Mouse (Mus musculus) heart, adult 11 months (tissue): ENCODE measurements around the gene Tmem163.
A peak's percentile ranks its signal among the peaks of the same experiment; 100 is the strongest.

Experiments used
- DNase-seq: peaks from one replicate; pipeline ENCODE4 v3.0.0; 2022

Tmem163 gene

DNA sequence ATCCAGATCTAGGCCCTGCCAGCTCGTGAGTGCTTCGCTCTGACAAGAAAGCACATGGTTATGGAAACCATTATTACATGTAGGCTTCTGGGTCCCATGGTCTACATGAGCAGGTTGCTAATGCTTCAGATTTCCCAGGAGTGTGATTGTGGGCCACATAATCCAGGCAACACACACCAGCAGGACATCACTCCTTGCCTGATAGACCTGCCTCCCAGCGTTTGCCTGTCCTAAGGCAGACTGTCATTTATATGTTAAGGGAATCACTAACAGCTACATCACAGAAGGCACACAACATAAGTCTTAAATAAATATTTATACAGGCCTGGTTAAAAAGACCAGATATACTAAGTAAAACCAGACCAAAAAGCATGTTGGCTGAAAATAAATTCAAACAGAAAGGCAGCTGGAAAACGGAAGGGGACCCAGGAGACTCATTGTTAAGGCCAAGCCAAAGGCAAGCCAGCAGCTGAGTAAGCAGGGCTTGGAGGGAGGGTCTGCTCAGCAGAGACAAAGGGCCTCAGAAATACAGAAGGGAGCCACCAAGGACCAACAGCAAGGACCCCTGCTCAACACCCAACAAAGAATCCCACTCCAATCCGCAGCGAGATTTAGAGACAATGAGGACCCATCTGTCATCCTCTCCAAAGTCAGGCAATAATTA, 123.4 kb downstream of the Tmem163 start:
- peak; percentile 61 for DNase-seq

DNA sequence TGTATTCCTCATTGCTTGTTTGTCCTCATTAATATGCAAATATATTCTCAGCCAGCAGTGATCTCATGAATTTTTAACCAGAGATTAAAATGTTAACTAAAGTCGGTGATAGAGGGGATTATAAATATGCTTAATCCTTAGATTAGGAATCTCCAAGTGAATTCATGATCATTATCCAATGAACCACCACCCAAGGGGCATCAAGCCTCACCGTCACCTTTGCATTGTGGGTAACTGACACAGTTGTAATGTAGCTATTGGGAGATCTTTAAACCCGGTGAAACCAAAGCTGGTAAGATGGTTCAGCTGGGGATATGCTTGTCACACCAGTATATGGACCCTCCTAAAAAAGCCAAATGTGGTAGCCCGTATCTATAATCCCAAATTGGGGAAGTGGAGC, 131.3 kb downstream of the Tmem163 start:
- peak; percentile 11 for DNase-seq

DNA sequence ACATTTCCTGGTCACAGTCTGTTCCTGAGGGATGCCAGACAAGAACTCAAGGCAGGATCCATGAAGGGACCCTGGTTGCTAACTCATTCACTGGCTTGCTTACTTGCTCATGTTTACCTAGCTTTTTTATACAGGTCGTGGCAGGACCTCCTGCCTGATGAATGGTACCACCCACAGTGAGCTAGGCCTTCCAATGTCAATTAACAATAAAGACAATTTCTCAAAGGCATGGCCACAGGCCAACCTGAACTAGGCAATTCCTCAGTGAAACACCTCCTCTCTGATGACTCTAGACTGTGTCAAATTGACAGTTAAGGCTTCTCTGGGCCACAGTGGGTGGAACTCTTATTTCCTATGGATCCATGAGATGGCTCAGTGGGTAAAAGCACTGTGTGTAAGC, 136.6 kb downstream of the Tmem163 start:
- DNase-seq, result no peak

DNA sequence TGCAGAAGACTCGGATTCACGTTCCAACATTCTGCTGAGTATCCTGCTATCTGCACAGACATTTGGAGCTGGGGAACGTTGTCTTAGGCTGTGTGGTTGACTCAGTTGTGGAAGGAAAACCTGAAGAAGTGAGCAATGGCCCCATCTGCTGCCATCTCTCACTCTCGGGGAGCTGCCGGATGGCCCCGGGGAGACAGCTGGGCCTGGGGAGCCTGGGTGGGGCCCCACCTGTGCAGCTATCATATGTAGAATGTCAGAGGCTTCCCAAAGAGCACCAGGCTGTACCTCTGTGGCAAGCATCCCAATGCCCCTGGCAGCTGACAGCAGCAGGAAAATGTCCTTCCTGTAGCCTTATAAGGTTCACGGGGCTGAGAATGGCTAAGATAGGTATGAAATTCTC, 137.4 kb downstream of the Tmem163 start:
- no peak for DNase-seq

DNA sequence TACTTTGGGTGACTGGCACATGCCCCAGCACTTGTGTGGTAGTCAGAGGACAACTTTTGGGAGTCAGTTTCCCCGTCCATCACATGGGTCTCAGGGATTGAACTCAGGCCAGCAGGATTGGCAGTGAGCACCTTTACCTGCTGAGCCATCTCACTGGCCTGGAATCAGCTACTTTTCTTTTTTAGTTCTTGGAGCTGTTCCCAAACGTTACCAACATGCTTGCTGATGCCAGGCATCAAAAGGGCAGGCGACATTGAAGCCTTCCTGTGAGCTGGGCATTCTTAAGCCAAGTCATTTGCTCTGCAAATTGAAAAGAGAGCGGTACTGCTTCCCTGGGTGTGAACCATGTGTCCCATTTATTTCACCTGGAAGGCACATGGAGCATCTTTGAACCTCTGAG, 137.8 kb downstream of the Tmem163 start:
- DNase-seq, result no peak

DNA sequence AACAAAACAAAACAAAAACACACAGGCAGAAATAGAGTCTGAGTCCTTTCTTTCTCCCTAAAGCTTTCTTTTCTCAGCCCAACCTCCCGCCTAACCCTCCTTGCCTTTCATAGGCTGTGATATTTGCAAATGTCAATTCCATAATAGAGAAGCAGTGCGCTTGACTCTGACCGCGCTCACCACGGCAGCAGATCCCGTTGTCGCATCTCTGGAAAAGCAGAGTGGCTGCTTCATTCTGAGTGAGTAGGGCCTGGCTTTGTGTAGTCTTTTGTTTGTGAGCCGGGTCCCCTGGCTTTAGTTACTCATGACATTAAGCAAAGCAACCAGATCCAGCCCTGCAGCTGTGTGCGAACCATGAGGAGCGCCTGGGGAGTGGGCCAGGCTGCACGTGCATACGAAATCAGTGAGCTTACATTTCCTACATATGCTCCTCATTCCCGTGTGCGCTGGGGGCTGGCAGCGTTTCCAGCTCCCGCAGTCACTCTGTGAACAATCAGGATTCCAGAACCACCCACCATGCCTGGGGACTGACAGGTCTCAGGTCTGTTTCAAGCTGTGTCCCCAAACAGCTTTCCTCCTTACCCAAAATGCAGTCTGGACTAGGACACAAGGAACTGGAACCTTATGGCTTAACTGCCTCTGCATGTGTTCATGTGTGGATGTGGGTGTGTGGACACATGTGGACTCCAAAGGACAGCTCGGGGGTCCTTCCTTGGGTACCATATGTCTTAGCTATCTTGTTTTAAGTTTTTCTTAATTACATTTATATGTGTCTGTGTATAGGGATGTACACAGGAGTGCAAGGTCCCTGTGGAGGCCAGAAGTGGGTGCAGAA, 141.9 kb downstream of the Tmem163 start:
- no peak for DNase-seq

DNA sequence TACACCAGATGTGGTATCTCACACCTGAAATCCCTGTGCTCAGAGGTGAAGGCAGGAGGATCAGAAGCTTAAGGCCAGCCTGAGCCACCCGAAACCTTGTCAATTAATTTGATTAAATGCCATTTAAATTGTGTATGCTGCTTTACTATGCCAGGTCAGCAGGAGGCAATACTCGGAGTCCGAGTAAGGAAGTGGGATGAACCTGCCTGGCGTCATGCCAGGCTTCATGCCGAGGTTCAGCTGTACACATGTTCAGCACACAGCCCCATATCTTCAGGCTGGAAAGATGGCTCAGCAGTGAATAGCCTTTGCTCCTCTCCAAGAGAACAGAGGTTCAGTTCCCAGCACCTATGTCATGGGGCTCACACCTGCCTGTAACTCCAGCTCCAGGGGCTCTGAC, 142.9 kb downstream of the Tmem163 start:
- DNase-seq, result no peak

DNA sequence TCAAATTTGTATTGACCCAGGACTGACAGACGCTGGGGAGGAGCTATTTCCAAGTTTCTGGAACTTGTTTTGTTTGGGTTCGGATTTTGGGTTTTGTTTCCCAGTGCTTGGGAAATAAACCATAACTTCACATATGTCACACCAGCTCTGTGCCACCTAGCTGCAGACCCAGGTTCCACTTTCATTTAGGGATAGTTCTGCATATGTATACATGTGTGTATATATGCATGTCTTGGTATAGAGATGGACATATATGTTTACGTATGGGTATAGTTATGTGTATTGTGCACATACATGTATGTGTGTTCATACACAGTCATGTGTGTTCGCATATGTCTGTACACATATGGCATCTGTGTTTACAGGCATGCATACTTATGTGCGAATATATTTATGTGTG, 147.6 kb downstream of the Tmem163 start:
- no peak for DNase-seq

DNA sequence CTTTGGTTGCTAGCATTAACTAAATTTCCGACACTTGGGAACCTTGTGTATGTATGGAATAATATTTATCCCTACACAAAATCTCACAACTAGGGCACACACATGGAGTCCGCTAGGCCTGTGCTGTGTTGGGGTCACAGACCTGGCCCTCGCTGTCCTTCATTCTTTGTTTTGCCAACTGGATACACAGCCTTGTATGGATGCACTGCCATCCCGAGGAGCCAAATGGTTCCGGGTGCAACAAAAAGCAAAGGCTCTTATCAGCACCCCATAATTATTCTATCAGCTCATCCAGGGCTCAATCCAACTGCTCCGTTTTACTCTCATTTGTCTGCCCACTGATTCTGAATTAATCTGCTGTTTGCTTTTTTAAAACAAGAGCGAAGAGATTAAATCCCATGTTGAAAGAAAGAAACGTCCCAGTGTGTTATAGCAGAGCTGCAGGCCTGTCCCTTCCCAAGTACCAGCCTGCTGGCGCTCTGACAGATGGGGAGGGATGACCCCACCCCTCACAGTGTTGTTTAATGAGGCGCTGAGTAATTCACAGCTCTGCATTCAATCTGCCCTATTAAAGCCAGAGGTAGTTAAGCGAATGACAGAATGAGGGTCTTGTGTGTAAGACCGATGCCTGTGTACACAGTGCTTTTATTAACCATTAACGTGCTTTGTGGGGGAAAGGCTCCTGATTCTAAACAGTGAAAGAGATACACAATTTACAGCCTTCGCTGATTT, 148.3 kb downstream of the Tmem163 start:
- no peak for DNase-seq

DNA sequence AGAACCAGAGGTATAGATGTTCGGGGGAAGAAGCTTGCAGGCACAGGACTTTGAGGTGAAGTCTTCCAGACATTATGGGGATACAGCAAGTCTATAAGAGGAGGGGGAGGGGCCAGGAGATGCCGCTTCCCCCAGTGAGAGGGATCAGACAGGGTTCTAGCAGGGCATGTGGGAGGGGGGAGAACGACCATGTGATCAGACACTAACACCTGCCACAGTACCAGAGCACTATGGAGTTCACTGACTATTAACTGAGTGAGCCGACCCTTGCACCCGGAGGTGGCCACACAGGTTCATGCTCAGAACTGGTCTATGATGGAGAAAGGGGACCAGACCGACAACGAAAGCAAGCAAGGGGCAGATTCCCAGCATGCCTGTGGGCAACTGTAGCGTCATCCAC, 156.0 kb downstream of the Tmem163 start:
- no peak for DNase-seq

DNA sequence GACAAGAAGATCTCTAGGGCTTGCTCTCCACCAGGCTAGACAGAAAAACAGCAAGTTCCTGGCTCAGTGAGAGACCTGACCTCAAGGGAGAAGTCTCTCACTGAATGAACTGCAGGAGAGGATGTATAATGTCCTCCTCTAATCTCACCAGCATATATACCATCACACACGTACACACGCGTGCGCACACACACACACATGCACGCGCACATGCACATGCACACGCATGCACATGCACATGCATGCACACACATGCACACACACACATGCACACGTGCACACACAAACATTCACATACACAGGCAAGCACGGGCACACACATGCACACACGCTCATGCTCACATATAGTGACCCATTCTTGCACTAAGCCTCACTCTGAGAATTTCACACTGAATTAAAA, 164.5 kb downstream of the Tmem163 start:
- peak; percentile 61 for DNase-seq

DNA sequence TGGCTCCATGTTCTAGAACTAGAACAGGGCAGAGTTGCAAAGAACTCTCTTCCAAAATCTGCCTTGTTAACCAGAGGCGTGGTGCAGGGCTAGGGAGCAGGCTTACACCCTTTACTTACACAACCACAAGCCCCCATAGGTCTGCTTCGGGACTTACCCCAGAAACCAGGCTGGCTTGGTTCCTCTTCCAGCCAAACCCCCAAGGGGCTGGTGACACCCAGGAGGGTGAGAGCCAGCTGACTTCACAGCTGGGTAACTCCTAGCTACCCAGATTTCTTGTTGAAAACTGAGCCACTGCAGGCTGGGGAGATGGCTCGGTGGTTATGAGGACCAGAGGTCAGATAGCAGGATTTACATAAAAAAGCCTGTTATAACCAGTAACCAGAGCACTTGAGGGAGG, 164.9 kb downstream of the Tmem163 start:
- DNase-seq, result peak; percentile 86

DNA sequence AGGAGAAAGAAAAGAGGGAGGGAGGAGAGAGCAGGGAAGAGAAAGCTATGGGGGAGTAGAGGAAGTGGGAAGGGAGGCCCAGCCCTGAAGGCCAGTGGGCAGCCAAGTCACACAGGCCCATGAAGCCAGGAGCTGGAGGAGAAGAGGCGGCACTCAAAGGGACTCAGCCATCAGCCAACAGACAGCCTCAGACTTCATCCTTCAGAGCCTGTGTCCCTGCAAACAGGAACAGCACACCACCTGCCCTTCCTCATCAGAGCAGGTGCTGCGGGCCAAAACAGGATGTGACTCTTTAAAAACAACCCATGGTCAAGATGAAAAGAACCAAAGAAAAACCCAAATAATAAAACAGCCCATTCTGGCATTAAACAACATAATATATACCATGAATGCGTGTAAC, 165.7 kb downstream of the Tmem163 start:
- DNase-seq, result peak; percentile 63

DNA sequence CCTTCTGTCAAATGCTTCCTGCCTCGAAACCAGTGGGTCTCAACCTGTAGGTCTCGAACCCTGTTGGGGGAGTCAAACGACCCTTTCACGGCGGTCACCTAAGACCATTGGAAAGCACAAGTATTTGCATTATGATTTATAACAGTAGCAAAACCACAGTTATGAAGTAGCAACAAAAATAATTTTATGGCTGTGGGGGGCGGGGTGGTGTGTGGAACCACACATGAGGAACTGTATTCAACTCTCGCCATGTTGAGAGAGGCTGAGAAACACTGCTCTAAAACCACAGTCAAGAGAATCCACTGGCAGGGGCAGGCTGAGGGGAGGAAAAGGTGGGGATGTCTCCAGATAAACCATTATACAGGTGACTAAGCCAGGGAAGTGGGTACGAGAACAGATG, 166.2 kb downstream of the Tmem163 start:
- peak; percentile 53 for DNase-seq

DNA sequence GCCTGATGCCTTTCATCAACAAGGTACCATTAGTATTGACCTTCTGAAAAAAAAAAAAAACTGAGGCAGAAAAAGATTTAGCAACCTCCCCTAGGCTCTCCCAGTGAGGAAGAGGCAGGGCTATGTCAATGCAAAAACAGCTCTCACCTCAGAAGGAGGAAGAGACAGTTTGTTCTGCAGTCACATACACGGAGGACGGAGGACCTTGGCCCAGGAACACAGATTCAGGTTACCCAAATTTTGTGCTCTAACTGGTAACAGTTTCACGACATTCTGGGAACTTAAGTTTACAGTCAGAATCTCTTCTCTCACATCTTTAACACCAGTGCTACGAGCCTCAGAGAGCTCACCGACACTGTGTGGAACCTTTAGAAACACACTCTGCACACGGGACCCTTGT, 166.6 kb downstream of the Tmem163 start:
- no peak for DNase-seq

DNA sequence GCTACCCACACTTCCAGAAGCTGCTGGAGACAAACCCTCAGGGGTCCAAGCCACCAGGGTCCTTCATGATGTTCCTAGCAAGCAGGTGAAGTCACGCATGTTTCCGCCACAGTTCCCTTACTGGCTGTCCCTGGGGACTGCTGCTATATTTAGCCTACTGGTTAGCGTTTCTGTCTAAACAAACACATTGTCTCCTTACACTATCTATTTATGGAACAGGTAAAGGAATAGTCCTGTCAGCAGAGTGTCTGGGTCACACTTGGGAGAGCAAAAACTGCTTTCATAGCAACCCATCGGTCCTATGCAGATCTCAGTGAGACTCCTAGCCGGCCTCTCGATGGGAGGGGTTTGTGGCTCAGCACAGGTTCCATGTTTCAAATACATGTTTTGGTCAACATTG, 168.0 kb downstream of the Tmem163 start:
- DNase-seq, result peak; percentile 83

DNA sequence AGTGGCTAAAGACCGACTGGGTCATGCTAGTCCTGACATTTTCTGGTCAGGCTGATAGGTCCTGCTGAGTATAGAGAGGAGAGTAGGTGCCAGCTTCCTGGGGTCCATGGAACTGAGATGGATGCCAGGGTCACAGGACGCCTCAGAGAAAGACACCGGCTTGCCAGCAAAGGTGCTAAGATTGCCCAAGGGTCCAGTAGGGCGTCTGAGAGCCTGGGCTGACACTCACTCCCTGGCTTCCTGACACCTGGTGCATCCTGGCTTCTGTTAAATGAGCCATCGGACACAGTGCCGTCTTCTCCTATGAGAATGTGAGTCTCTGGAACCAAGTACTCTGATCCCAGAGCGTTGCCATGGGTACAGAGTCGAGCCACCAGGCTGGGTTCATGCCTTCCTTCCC, 170.4 kb downstream of the Tmem163 start:
- peak; percentile 66 for DNase-seq

DNA sequence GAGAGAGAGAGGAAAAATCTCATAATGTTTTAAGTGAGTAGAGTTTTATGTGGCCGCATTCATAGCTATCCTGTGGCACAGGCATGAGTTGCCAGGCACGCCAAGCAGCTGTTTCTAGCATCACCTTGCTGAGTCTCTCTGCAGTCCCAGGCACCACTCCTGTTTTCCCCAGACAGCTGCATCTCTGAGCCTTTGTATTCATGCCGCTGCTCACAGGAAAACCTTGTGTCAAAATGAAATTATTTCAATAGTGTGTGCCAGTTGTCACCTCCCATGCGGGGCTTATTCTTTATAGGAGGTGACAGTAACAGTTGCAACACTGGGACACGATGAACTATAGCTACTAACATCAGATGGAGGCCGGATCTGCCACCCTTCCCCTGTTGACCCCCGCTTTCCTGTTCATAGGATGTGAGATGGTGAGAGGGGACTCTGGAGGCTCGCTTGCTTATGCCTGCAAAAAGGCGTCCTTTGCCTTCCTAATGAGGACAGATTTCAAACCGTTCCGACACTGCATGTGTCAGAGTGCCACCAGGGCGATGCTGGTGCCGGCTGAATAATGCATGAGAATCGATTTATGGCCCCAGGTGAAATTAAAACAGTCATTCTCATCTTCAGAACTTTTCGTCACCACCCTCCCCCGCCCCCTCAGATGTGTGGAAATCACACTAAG, 171.1 kb downstream of the Tmem163 start:
- DNase-seq, result peak; percentile 80

DNA sequence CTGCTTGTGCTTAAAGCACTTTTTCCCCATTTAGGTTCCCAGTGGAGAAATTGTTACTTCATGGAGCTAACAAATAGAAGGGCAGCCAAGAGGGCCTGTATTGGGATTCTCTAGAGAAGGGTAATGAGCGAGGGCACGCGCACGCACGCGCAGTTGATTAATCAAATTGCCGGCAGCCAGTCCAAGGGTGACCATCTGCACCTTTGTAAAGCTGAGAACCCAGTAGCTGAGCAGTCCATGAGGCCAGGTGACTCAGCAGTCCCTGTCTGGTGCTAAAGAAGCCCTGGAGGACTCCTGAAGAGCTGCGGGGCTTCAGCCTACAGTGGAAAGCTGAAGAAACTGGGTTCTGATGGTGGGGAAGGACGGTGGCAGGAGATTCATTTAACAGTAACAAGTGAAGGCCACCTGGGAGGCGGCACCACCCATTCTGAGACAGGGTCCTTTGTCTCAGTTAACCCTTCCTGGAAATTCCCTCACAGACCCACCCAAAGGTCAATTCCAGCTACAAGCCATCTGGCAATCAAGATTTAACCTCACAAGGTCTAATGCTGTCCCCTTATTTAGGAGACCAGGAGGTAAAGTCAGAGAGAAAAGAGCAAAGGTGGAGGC, 172.2 kb downstream of the Tmem163 start:
- DNase-seq, result no peak

DNA sequence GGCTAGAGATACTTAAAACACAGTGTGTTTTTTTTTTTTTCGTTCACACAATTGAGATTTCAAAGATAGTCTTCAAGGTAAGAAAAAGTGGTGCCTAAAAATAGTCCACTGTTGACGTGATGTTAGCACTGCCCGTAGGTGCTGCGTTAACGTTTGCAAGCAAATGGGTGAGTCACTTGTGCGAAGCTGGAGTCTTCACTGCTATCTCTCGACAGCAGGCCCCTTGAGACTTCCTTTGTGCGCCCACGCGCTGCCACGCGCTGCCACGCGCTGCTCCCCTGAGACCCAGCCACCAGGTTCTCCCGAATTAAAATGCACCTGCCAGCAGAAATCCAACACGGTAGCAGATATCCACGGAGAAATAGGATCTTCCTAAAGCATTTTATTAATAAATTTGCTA, 178.6 kb downstream of the Tmem163 start:
- peak; percentile 64 for DNase-seq

DNA sequence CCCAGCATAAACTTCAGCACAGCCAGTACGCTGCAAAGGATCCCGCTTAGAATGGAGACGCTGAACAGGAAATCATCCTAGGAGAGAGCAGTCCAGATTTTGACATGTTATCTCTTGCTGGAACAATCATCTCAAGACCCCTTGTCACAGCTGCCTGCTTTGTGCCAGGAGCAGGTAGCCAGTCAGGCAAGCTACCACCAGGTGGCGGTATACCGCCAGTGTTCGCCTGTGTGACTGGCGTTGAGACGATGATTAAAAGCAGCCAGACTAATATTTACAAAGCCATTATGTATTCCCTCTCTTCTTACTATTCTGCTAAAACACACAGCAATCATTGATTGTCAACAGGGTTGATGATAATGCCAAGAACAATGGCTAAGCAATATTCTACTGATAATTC, 179.1 kb downstream of the Tmem163 start:
- peak; percentile 87 for DNase-seq

DNA sequence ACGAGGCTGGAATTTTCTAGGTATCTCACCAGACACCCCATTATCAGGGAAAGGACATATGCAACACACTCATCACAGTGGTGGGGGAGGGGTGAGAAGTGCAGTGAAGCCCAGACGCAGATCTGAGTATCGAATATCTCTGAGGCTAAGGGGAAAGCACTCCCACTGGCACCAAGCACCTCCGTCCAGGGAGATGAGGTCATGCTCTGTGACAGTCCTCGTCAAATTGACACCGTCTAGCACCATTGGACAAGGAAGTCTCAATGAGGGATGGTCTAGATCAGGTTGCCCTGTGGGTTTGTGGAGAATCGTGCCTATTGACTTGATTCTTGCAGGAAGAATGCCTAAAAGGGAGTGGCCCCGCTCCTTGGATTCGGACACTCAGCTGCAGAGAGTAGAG, 180.6 kb downstream of the Tmem163 start:
- no peak for DNase-seq
